Mouse (Mus musculus): ENCODE measurements at regions not wholly inside any gene's neighbourhood (a gene's known extent, or its start where the extent isn't known, plus 50 kb on each side); places are given as distances from the start of the nearest gene placed in this dataset.
A peak's percentile ranks its signal among the peaks of the same experiment; 100 is the strongest.

GRCm38 (mm10) chr2:64706646-64707177 is 318.1 kb downstream of the Grb14 start:
- H3K9me3 ChIP-seq, result no peaks in the 10 kb centered on the region
- H3K36me3 ChIP-seq, result no peaks in the 10 kb centered on the region
- no peak overlapping the region for H3K4me3 ChIP-seq
- WGBS, result 64% methylated on average over 1 of the region's 1 CpGs
- no peaks in the 10 kb centered on the region for H3K4me1 ChIP-seq (replicated peaks)
- H3K27ac ChIP-seq (replicated peaks), result no peak overlapping the region
- ATAC-seq (ENCODE audit: low read depth), result no peak
- H3K27me3 ChIP-seq, result no peaks in the 10 kb centered on the region
- no peak overlapping the region for H3K9ac ChIP-seq
- no peak overlapping the region for H3K4me2 ChIP-seq

GRCm38 (mm10) chr2:64695974-64696373 is 328.8 kb downstream of the Grb14 start:
- Histone ChIP-seq H3K27ac (replicated peaks) (no peak overlapping the region), H3K36me3 (no peaks in the 10 kb centered on the region), H3K4me3 (no peak overlapping the region), H3K9me3 (no peaks in the 10 kb centered on the region), H3K4me2 (no peak overlapping the region), H3K4me1 (replicated peaks) (no peaks in the 10 kb centered on the region), H3K9ac (no peak overlapping the region), H3K27me3 (no peaks in the 10 kb centered on the region)
- 88% methylated on average over 1 of the region's 1 CpGs for WGBS
- ATAC-seq (ENCODE audit: low read depth), result no peak

- Histone ChIP-seq H3K4me1 (replicated peaks) (peaks cover 8% of the 10 kb centered on the region; the same call in 1 of the 2 replicates), H3K9me3 (no peaks in the 10 kb centered on the region), H3K9ac (no peak overlapping the region), H3K36me3 (no peaks in the 10 kb centered on the region), H3K27me3 (no peaks in the 10 kb centered on the region), H3K4me2 (no peak overlapping the region), H3K4me3 (no peak overlapping the region), H3K27ac (replicated peaks) (no peak overlapping the region)
- ATAC-seq (ENCODE audit: low read depth), result no peak
- WGBS, result 50% methylated on average over 1 of the region's 1 CpGs
These were observed 333.3 kb downstream of the Grb14 start for GRCm38 (mm10) chr2:64691444-64691843.

GRCm38 (mm10) chr2:64690996-64691395 is 333.8 kb downstream of the Grb14 start:
- H3K27me3 ChIP-seq, result no peaks in the 10 kb centered on the region
- H3K36me3 ChIP-seq, result no peaks in the 10 kb centered on the region
- H3K4me1 ChIP-seq (replicated peaks), result peaks cover 10% of the 10 kb centered on the region; the same call in 1 of the 2 replicates
- no peak overlapping the region for H3K27ac ChIP-seq (replicated peaks)
- no peak overlapping the region for H3K4me3 ChIP-seq
- H3K9ac ChIP-seq, result no peak overlapping the region
- WGBS, result 91% methylated on average over 3 of the region's 3 CpGs
- no peak overlapping the region for H3K4me2 ChIP-seq
- H3K9me3 ChIP-seq, result no peaks in the 10 kb centered on the region
- no peak for ATAC-seq (ENCODE audit: low read depth)

- ATAC-seq (ENCODE audit: low read depth), result no peak
- H3K4me3 ChIP-seq, result no peak overlapping the region
- no peaks in the 10 kb centered on the region for H3K36me3 ChIP-seq
- no peak overlapping the region for H3K9ac ChIP-seq
- WGBS, result 61% methylated on average over 8 of the region's 8 CpGs
- peaks cover 10% of the 10 kb centered on the region; the same call in 1 of the 2 replicates for H3K4me1 ChIP-seq (replicated peaks)
- no peaks in the 10 kb centered on the region for H3K27me3 ChIP-seq
- H3K27ac ChIP-seq (replicated peaks), result no peak overlapping the region
- H3K9me3 ChIP-seq, result no peaks in the 10 kb centered on the region
- H3K4me2 ChIP-seq, result no peak overlapping the region
These were observed 338.0 kb downstream of the Grb14 start for GRCm38 (mm10) chr2:64686781-64687180.

- 84% methylated on average over 1 of the region's 1 CpGs for WGBS
These were observed 375.2 kb downstream of the Grb14 start for GRCm38 (mm10) chr2:64649614-64650013.

GRCm38 (mm10) chr2:64616931-64617330 is 407.9 kb downstream of the Grb14 start:
- H3K4me3 ChIP-seq, result no peak overlapping the region
- ATAC-seq (ENCODE audit: low read depth), result no peak
- no peaks in the 10 kb centered on the region for H3K27me3 ChIP-seq
- H3K4me1 ChIP-seq (replicated peaks), result no peaks in the 10 kb centered on the region
- H3K36me3 ChIP-seq, result no peaks in the 10 kb centered on the region
- WGBS, result 77% methylated on average over 2 of the region's 2 CpGs
- H3K4me2 ChIP-seq, result no peak overlapping the region
- no peak overlapping the region for H3K9ac ChIP-seq
- H3K27ac ChIP-seq (replicated peaks), result no peak overlapping the region
- H3K9me3 ChIP-seq, result no peaks in the 10 kb centered on the region

More at GRCm38 (mm10) chr2:64649614-64650013, 375.2 kb downstream of the Grb14 start:
- no peaks in the 10 kb centered on the region for H3K4me1 ChIP-seq (replicated peaks)
- no peaks in the 10 kb centered on the region for H3K36me3 ChIP-seq
- no peaks in the 10 kb centered on the region for H3K27me3 ChIP-seq
- H3K4me2 ChIP-seq, result no peak overlapping the region
- H3K9ac ChIP-seq, result no peak overlapping the region
- no peak for ATAC-seq (ENCODE audit: low read depth)
- H3K27ac ChIP-seq (replicated peaks), result no peak overlapping the region
- no peaks in the 10 kb centered on the region for H3K9me3 ChIP-seq
- no peak overlapping the region for H3K4me3 ChIP-seq

- Histone ChIP-seq H3K27me3 (no peaks in the 10 kb centered on the region), H3K27ac (replicated peaks) (no peak overlapping the region), H3K9ac (no peak overlapping the region), H3K36me3 (no peaks in the 10 kb centered on the region), H3K4me1 (replicated peaks) (no peaks in the 10 kb centered on the region), H3K4me2 (no peak overlapping the region), H3K9me3 (no peaks in the 10 kb centered on the region), H3K4me3 (no peak overlapping the region)
- WGBS, result 93% methylated on average over 1 of the region's 1 CpGs
- no peak for ATAC-seq (ENCODE audit: low read depth)
These were observed 417.9 kb downstream of the Grb14 start for GRCm38 (mm10) chr2:64606864-64607263.

GRCm38 (mm10) chr2:64582258-64582657 is 442.5 kb downstream of the Grb14 start:
- no peaks in the 10 kb centered on the region for H3K27me3 ChIP-seq
- no peaks in the 10 kb centered on the region for H3K9me3 ChIP-seq
- H3K4me2 ChIP-seq, result no peak overlapping the region
- WGBS, result 31% methylated on average over 3 of the region's 3 CpGs
- H3K4me1 ChIP-seq (replicated peaks), result no peaks in the 10 kb centered on the region
- no peak overlapping the region for H3K9ac ChIP-seq
- no peaks in the 10 kb centered on the region for H3K36me3 ChIP-seq
- no peak overlapping the region for H3K4me3 ChIP-seq
- no peak overlapping the region for H3K27ac ChIP-seq (replicated peaks)
- no peak for ATAC-seq (ENCODE audit: low read depth)

- Histone ChIP-seq H3K4me2 (no peak overlapping the region), H3K4me1 (replicated peaks) (no peaks in the 10 kb centered on the region), H3K9ac (no peak overlapping the region), H3K9me3 (no peaks in the 10 kb centered on the region), H3K27me3 (no peaks in the 10 kb centered on the region), H3K4me3 (no peak overlapping the region), H3K36me3 (no peaks in the 10 kb centered on the region), H3K27ac (replicated peaks) (no peak overlapping the region)
- 94% methylated on average over 5 of the region's 5 CpGs for WGBS
- ATAC-seq (ENCODE audit: low read depth), result no peak
These were observed 438.2 kb upstream of the Fign start for GRCm38 (mm10) chr2:64536032-64536431.

- H3K36me3 ChIP-seq, result no peaks in the 10 kb centered on the region
- WGBS, result 52% methylated on average over 5 of the region's 5 CpGs
- H3K9ac ChIP-seq, result no peak overlapping the region
- H3K27me3 ChIP-seq, result no peaks in the 10 kb centered on the region
- H3K4me2 ChIP-seq, result no peak overlapping the region
- no peak overlapping the region for H3K4me3 ChIP-seq
- no peaks in the 10 kb centered on the region for H3K4me1 ChIP-seq (replicated peaks)
- H3K27ac ChIP-seq (replicated peaks), result no peak overlapping the region
- no peak for ATAC-seq (ENCODE audit: low read depth)
- no peaks in the 10 kb centered on the region for H3K9me3 ChIP-seq
These were observed 437.6 kb upstream of the Fign start for GRCm38 (mm10) chr2:64535351-64535851.

- Histone ChIP-seq H3K27ac (replicated peaks) (no peak overlapping the region; the same call in 1 of the 2 replicates), H3K4me3 (no peak overlapping the region), H3K9me3 (no peaks in the 10 kb centered on the region), H3K9ac (no peak overlapping the region), H3K36me3 (no peaks in the 10 kb centered on the region), H3K27me3 (no peaks in the 10 kb centered on the region), H3K4me1 (replicated peaks) (no peaks in the 10 kb centered on the region), H3K4me2 (no peak overlapping the region)
- peak; percentile 59; the same call in 1 of the 2 replicates for ATAC-seq (ENCODE audit: low read depth)
- WGBS, result 61% methylated on average over 13 of the region's 13 CpGs
These were observed 437.0 kb upstream of the Fign start for GRCm38 (mm10) chr2:64534869-64535268.

GRCm38 (mm10) chr2:64534344-64534743 is 436.5 kb upstream of the Fign start:
- no peak overlapping the region for H3K9ac ChIP-seq
- no peak overlapping the region for H3K4me2 ChIP-seq
- no peaks in the 10 kb centered on the region for H3K36me3 ChIP-seq
- no peak overlapping the region for H3K4me3 ChIP-seq
- no peaks in the 10 kb centered on the region for H3K9me3 ChIP-seq
- H3K27me3 ChIP-seq, result no peaks in the 10 kb centered on the region
- H3K4me1 ChIP-seq (replicated peaks), result no peaks in the 10 kb centered on the region
- 65% methylated on average over 2 of the region's 2 CpGs for WGBS
- no peak for ATAC-seq (ENCODE audit: low read depth)
- no peak overlapping the region for H3K27ac ChIP-seq (replicated peaks)
